Mouse (Mus musculus) urinary bladder, postnatal 14 days (tissue): ENCODE results near the gene Il12b.
"Not testable (repeated sequence)": the region's sequence is repeated elsewhere in the genome, so short reads cannot be mapped to it uniquely, and the experiment has no call there.

Source experiments
- DNase-seq: peaks from one replicate; pipeline ENCODE4 v3.0.0; 2021; ENCODE audit warnings: low spot score

Gene Il12b

DNA sequence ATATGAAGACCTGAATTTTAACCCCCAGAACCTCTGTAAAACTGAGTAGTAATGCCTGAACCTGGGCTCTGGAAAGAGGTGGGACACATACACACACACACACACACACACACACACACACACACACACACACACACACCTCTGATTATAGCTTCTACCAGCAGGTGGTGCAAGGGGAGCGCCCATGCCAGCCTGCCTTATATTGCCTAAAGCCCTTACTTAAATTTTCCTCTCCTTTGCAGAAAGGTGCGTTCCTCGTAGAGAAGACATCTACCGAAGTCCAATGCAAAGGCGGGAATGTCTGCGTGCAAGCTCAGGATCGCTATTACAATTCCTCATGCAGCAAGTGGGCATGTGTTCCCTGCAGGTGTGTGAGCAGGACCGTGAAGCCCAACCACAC lies 12.4 kb downstream of the Il12b start:
- DNase-seq = no peak

DNA sequence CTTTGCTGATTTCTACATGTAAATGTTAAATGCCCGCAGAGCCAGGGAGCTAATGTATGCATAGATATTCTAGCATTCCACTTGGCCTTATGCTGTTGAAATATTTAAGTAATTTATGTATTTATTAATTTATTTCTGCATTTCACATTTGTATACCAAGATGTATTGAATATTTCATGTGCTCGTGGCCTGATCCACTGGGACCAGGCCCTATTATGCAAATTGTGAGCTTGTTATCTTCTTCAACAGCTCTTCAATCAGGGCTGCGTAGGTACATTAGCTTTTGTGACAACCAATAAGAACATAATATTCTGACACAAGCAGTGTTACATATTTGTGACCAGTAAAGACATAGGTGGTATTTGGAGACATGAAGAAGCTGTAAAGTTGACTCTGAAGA lies 13.5 kb downstream of the Il12b start:
- no peak for DNase-seq

DNA sequence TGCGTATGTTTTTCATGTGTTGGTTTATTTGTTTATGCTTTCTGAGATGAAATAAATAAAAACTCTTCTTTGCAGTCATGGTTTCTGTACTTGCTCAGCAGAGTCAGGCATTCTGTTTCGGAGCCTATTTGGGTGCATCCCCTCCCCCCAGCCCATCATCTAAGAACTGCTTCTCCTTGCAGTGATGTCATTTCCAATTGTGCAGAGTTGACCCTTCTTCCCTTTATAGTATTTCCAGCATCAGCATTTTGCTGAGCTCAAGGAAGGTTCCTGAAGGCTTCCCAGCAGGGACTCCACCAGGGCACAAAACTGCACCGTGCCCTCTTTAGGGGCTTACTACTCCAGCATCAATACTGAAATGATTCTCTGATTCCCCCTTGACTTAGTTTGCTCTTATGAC lies 14.7 kb downstream of the Il12b start:
- no peak for DNase-seq

DNA sequence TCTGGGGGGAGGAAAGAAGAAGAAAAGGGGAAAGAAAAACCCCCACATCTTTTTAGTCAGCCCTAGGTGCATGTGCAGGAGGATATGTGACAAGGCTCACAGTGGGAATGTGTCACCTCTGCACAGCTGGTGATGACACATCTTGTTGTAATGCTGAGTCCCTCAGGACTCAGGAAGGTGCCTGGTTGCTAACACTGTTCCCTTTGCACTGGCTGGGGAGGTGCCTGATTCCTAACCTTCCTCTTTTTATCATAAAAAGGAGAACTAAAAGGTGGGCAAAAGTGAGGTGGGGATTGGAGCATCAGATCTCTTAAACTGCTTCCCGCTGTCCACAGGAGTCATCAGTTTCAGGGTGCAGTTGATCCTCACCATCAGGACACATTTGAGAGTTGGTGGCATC lies 17.5 kb downstream of the Il12b start:
- no peak for DNase-seq

DNA sequence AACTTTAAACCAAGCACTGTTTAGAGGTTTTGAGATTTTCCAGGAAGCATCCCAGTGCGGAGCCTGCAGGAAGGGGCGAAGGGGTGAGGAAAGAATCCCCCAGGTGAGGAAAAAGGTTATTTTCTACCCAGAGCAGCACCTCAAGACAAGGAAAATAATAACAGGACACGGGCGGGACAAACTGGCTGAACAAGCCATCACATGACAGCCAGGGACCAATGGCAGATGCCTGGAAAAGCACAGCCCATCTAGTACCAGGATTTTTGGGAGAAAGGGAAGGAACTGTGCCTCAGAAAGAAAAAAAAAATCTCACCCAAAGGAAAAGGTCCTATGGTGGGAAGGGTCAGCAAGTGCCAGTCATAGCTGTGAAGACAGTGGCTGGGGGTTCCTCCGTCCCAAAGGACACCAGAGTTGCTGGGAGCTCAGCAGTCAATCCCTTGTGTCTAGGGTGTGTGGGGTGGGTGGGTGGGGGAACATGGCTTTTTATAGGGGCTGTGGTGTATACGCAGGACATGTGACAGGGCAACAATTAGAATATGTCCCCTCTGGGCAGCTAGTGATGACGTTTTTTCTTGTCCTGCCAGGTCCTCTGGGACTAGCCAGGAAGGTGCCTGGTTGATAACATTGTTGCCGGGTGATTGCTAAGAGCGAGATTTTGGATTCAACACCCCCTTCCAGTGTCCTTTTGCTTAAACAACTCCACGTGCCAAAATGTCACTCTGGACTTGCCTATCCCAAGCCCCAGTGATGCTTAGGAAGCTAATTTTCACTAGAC lies 22.7 kb downstream of the Il12b start:
- DNase-seq = no peak

DNA sequence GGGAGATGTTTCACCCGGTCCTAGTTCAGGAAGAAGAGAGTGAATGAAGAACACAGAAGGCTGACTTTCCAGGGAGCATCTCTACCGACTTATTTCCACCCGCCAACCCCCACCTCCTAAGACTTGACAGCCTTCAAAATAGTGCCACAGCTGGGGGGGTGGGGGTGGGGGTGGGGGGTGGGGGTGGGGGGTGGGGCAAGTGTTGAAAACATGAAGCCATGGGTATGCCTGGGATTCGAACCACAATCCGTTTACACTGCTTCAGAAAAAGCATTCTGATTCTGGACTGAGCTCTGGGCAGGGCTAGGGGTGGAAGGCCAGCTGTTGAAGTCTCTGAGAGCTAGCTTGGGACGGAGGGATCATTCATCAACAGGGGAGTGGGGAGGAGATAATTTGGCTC lies 23.4 kb downstream of the Il12b start:
- DNase-seq = no peak

DNA sequence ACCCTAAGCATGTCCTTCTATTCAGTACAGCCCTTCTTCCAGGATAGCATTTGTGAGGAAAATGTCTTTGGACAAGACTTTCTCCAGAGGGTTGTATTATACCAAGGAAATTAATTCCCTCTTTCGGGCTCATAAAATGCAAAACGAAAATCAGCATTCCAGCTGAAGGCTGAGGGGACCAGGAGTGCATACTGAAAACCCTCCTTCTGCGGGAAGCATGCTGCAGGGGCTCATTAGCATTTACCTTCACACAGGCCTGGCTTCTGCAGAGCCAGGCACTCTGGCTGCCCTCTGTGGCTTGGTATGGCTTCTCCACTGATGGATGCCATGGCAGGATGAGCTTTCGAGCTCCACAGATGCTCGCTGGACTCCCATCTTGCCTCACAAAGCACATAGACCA lies 24.1 kb downstream of the Il12b start:
- no peak for DNase-seq

DNA sequence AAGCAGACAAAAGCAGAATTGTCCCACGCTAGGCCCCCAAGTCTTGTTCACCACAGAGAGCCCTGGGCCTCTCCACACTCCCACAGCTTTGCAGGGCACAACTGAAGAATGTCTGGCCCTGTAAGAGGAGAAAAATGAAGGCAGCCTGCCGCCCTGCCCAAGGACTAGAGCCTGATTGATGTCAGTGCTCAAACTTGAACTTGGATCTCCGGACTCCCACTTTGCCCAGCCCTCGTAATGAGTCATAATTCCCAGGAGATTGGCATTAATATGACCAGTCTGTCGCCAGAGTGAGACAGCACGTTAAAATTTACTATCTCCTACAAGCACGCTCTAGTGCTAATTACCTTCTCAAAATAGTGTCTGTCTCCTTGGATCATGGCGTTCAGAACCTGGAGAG lies 25.1 kb downstream of the Il12b start:
- DNase-seq = no peak

DNA sequence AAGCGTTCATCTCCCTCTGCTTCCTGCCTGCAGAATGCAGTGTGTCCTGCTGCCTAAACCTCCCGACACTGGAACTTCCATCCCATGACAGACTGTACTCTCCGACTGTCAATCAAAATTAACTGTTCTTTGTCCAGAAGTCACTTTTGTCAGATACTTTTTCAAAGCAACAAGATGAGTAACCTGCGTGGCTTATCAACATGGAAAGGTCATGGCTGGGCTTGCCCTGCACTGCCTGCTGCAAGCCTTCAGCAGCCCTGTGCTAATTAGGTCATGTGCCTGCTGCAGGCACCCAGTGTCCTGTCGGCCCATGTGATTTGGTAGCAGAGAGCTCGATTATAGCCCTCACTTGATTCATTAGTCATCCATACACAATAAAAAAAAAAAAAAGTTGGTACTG lies 25.8 kb downstream of the Il12b start:
- DNase-seq = no peak

DNA sequence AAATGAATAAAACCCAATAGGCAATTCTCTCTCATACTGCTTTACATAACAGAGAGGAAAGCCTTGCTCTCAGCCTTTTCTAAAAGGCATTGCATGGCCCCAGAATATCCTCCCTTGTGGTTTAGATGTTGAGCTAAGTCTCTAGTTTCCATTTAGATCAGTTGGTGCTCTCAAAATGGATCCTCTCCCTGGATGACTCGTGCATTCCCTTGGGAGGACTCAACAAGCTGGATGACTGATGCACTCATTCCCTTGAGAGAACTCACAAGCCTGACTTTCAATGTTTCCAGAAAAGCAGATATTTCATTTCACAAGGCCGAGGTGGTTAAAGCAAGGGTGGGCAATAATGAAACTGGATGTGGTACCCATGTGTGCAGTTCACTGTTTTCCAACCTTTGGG lies 28.1 kb downstream of the Il12b start:
- DNase-seq = no peak

DNA sequence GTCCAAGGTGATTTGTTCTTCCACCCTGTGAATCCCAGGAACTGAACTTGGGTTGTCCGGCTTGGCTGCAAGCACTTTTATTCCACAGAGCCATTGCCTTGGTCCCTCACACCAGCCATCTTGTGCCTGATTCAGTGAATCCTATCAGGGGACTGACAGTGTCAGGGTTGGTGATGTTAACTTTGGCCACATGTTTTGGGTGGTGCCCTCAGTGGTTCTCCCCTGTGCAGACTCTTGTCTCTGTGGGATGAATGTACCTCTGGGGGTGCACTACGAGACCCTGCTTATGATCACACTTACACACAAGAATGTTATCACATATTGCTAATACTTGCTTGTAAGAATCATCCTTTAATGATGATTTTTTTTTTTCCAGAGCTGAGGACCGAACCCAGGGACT lies 30.2 kb downstream of the Il12b start:
- no peak for DNase-seq

DNA sequence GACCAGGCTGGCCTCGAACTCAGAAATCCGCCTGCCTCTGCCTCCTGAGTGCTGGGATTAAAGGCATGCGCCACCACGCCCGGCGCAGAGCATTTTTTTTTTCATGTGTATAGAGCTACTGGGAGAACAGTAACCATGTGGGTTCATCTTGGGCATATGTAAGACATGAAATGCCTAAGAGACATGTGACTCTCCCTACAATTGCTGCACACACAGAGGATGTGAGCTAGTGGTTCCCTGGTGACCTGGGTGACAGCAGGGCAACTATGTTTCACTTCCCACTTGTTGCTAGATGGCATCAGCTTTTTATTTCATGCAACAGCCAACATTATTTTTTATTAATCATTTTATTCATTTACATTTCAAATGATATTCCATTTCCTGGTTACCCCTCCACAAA lies 37.9 kb downstream of the Il12b start:
- DNase-seq = no peak

DNA sequence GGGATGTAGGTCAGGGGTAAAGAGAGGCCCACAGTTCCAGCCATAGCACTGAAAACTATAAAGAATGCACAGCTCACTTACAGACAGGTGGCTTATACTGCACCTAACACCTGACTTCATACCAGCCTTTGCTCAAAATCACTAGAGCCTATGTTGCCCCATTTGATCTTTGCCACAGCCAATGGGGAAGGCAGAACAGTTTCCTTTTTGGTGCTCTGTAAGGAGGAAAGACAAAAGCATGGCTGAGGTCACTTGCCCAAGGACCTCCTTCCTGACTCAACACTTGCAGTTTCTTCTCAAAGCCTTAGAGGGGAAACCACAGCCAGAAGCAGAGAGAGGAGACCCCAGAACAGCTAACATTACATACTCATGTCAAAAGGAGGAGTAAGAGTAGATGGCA lies 51.2 kb downstream of the Il12b start:
- no peak for DNase-seq

DNA sequence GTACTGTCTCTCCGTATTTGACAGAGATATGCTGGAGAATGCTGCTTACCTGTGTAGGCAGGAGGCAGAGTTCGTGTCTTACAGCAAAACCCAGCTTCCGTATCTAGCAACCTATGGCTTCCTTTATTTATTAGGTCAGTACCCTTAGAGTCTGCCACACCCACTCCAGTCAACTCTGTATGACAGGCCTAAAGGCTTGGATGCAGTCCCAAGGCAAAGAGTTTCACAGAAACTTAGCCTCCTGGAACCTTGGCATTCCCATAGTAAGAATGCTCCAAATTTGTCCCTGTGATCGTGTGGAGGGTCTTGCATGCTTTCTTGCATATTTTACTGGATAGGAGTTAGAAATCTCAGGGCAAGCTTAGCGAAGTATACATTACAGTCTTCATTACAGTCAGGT lies 52.2 kb downstream of the Il12b start:
- not testable (repeated sequence) for DNase-seq

DNA sequence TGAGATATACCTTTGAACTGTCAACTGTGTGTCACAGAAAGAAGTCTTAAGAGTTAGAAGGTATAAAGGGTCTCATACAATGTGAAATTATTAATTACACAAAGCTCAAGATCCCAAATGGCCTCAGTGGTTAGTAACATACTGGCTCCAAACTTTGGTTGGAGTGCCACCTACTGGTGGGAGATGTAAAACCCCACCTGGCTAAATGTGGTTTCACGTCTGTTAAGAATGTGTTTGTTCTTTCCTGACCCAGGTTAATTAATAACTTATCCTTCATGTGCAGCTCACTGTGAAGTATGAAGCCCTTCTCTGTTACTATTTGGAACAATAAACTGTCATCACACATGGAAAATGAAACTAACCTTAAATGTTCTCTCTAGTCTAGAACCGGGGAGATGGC lies 53.6 kb downstream of the Il12b start:
- peak; percentile 53 for DNase-seq

DNA sequence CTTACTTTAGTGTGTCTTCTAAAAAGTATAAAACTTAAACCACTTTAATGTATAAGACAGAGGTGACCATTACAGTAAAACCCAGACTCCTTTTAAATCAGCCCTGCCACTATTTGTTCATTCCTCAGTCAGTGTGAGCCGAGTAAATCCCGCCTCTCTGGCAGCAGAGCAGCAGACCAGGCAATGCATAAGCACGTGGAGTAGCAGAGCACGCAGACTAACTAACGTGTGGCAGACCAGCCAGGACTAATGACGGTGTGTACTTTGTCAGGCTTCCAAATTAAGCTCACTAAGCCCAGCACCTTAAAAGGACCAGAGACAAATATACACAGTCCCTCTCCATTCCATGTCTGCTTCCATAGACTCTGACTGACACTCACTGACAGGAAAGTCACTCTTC lies 61.6 kb downstream of the Il12b start:
- no peak for DNase-seq
